Mouse (Mus musculus) spleen, adult 2 months (tissue): ENCODE measurements around the gene Nck1.

Source experiments
- CTCF ChIP-seq: fragments of 200-500 bp; IDR thresholded peaks from 2 replicates; pipeline ENCODE4 v1.5.1; 2011; ENCODE audit warnings: mild to moderate bottlenecking, inconsistent platforms; ENCODE audit not compliant: insufficient read depth, insufficient read length, insufficient replicate concordance; ENCODE audit errors: extremely low read depth
- POLR2A ChIP-seq: fragments of 200-500 bp; IDR thresholded peaks from 2 replicates; pipeline ENCODE4 v1.6.1; 2011; ENCODE audit warnings: low read depth, low read length, inconsistent platforms

- TF ChIP-seq CTCF (no peak), POLR2A (no peak)
These were observed 78.3 kb downstream of the Nck1 start for GRCm38 (mm10) chr9:100467653-100468052.
